Mouse (Mus musculus): ENCODE results near the gene Slc9a8. TPM values are rescaled to one million over a fixed set of nuclear protein-coding genes. Genes with fewer than 3 reads are reported as not detected.

Gene Slc9a8
- polyA plus RNA-seq, 1 experiment from 2014 or later = 27.5 TPM

DNA sequence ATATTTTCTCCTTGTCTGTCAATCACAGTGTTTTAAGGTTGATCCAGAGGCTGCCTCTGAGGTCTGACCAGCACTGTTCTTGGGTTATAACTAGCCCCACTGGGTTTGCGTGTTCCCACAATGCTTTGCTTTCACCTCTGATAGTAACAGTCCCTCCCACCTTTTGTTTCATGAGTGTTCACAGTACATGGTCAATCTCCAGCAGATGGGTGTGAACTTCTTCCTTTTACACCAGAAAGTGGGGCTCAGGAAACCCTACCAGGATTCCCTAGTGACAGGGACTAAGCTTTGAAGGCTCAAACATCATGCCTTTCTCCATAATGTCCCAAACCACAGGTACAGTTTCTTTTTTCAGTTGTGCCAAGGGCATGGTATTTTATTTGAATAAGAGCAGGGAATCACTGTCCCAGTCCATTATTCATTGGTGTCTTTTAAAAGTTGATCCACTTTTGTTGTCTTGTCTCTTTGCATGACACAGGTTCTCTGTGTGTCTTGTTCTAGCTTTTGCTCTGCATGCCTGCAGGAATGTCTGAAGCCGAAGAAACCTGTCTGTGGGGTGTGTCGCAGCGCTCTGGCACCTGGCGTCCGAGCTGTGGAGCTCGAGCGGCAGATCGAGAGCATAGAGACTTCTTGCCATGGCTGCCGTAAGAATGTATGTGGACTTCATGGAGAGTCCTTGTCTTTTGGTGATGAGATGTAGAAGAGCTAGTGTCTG is 85.2 kb downstream of the Slc9a8 start:
- ATAC-seq (ENCODE audit: low FRiP score, low read depth) = no peak
- Histone ChIP-seq H3K4me1 (peaks cover 28% of the 10 kb centered on the region), H3K9ac (replicated peaks) (no peak overlapping the region), H3K27ac (replicated peaks) (no peak overlapping the region), H3K4me3 (no peak overlapping the region), H3K4me2 (replicated peaks) (no peak overlapping the region), H3K9me3 (no peaks in the 10 kb centered on the region), H3K27me3 (no peaks in the 10 kb centered on the region), H3K36me3 (peaks cover 54% of the 10 kb centered on the region)
- 96% methylated on average over 10 of the region's 10 CpGs for WGBS

DNA sequence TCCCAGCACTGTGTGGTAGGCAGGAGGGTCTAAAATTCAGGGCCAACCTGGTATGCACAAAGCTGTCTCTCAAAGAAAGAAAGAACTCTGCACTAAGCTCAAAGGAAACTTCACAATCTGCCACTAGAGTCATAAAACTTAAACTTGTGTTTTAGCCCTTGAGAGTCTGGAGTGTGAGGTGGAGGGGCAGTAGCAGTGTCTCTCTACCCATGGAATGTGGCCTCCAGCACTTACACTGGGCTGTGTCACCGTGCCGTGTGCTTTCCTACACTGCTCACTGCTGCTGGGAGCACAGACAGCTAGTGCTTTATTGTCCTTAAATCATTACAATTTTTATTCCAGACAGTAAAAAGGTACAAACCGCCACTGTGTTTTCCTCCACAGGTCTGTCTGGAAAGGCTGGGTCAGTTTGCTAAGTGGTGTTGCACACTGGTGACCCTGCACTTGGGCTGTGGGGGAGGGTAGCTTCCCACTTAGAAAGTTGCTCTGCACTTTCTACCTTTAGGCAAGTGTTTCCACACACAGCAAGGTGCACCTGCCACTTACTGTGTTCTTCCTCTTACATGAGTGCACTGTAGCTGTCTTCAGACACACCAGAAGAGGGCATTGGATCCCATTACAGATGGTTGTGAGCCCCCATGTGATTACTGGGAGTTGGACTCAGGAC is 86.3 kb downstream of the Slc9a8 start:
- no peak for ATAC-seq (ENCODE audit: low FRiP score, low read depth)
- H3K4me1 ChIP-seq = peaks cover 28% of the 10 kb centered on the region
- 98% methylated on average over 3 of the region's 3 CpGs for WGBS
- no peaks in the 10 kb centered on the region for H3K9me3 ChIP-seq
- no peaks in the 10 kb centered on the region for H3K27me3 ChIP-seq
- H3K4me2 ChIP-seq (replicated peaks) = no peak overlapping the region
- H3K27ac ChIP-seq (replicated peaks) = no peak overlapping the region
- H3K9ac ChIP-seq (replicated peaks) = no peak overlapping the region
- peaks cover 65% of the 10 kb centered on the region for H3K36me3 ChIP-seq
- H3K4me3 ChIP-seq = no peak overlapping the region

- Histone ChIP-seq H3K4me1 (peaks cover 28% of the 10 kb centered on the region), H3K27me3 (no peaks in the 10 kb centered on the region), H3K9me3 (no peaks in the 10 kb centered on the region), H3K9ac (replicated peaks) (no peak overlapping the region), H3K36me3 (peaks cover 72% of the 10 kb centered on the region), H3K4me2 (replicated peaks) (no peak overlapping the region), H3K4me3 (no peak overlapping the region), H3K27ac (replicated peaks) (no peak overlapping the region)
- WGBS = 97% methylated on average over 4 of the region's 4 CpGs
- ATAC-seq (ENCODE audit: low FRiP score, low read depth) = no peak
These were observed 87.1 kb downstream of the Slc9a8 start for GRCm38 (mm10) chr2:167508569-167508968.

DNA sequence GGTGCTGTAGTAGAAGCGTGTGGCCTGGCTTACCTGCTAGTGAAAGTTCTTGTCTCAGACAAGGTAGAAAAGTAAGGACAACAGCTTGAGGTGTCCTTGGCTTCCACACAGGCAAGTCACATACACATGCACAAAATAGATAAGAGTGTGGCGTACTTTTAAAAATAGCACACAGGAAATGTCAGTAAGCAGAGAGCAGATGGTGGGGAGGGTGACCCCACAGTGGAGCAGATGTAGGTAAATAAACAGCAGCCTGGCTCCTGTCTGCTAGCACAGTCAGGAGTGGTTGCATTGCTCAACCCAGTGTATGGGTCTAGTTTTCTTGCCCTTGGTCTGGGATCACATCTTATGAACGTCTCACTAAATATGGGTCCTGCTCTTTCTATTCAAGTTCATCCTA is 89.0 kb downstream of the Slc9a8 start:
- ATAC-seq (ENCODE audit: low FRiP score, low read depth) = no peak
- peaks cover 12% of the 10 kb centered on the region for H3K4me1 ChIP-seq
- H3K27ac ChIP-seq (replicated peaks) = no peak overlapping the region
- peaks cover 92% of the 10 kb centered on the region for H3K36me3 ChIP-seq
- no peaks in the 10 kb centered on the region for H3K27me3 ChIP-seq
- H3K4me3 ChIP-seq = no peak overlapping the region
- no peak overlapping the region for H3K4me2 ChIP-seq (replicated peaks)
- WGBS = 88% methylated on average over 3 of the region's 3 CpGs
- no peaks in the 10 kb centered on the region for H3K9me3 ChIP-seq
- no peak overlapping the region for H3K9ac ChIP-seq (replicated peaks)

DNA sequence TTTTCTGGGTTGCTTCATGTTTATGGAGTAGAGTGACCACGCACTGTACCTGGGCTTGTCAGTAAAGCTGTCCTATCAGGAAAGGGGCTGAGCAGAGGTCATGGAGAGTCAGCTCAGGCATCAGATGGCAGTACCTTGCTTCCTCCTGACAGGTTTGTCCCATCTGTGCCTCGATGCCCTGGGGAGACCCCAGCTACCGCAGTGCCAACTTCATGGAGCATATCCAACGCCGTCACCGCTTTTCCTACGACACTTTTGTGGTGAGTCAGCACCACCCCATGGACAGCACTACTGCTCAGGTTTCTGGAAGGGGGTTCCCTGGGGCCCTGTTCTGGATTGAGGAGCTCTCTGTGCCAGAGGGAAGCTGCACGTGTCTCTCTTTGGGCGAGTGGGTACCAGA is 90.9 kb downstream of the Slc9a8 start:
- Histone ChIP-seq H3K36me3 (peaks cover 99% of the 10 kb centered on the region), H3K9me3 (no peaks in the 10 kb centered on the region), H3K9ac (replicated peaks) (no peak overlapping the region), H3K4me3 (no peak overlapping the region), H3K4me1 (no peaks in the 10 kb centered on the region), H3K27ac (replicated peaks) (no peak overlapping the region), H3K27me3 (no peaks in the 10 kb centered on the region), H3K4me2 (replicated peaks) (no peak overlapping the region)
- no peak for ATAC-seq (ENCODE audit: low FRiP score, low read depth)
- 97% methylated on average over 9 of the region's 9 CpGs for WGBS

- H3K27ac ChIP-seq (replicated peaks) = no peak overlapping the region
- H3K9ac ChIP-seq (replicated peaks) = no peak overlapping the region
- WGBS = 94% methylated on average over 5 of the region's 5 CpGs
- H3K4me1 ChIP-seq = no peaks in the 10 kb centered on the region
- ATAC-seq (ENCODE audit: low FRiP score, low read depth) = no peak
- no peak overlapping the region for H3K4me3 ChIP-seq
- H3K9me3 ChIP-seq = no peaks in the 10 kb centered on the region
- H3K36me3 ChIP-seq = peaks cover 99% of the 10 kb centered on the region
- no peak overlapping the region for H3K4me2 ChIP-seq (replicated peaks)
- no peaks in the 10 kb centered on the region for H3K27me3 ChIP-seq
These were observed 91.5 kb downstream of the Slc9a8 start for GRCm38 (mm10) chr2:167512970-167513369.

- 92% methylated on average over 4 of the region's 4 CpGs for whole genome bisulfite sequencing
- Histone ChIP-seq H3K27me3 (no peaks in the 10 kb centered on the region), H3K4me2 (replicated peaks) (no peak overlapping the region), H3K9me3 (no peaks in the 10 kb centered on the region), H3K27ac (replicated peaks) (no peak overlapping the region), H3K9ac (replicated peaks) (no peak overlapping the region), H3K4me1 (no peaks in the 10 kb centered on the region), H3K4me3 (no peak overlapping the region), H3K36me3 (peaks cover 89% of the 10 kb centered on the region)
- ATAC-seq (ENCODE audit: low FRiP score, low read depth) = no peak
These were observed 93.1 kb downstream of the Slc9a8 start for GRCm38 (mm10) chr2:167514641-167515040.

GRCm38 (mm10) chr2:167515688-167516087 is 94.2 kb downstream of the Slc9a8 start:
- Histone ChIP-seq H3K9me3 (no peaks in the 10 kb centered on the region), H3K27ac (replicated peaks) (no peak overlapping the region), H3K27me3 (no peaks in the 10 kb centered on the region), H3K4me1 (no peaks in the 10 kb centered on the region), H3K36me3 (peaks cover 79% of the 10 kb centered on the region), H3K9ac (replicated peaks) (no peak overlapping the region), H3K4me2 (replicated peaks) (no peak overlapping the region), H3K4me3 (no peak overlapping the region)
- ATAC-seq (ENCODE audit: low FRiP score, low read depth) = no peak
- WGBS = 93% methylated on average over 5 of the region's 5 CpGs

GRCm38 (mm10) chr2:167519606-167520252 is 98.2 kb downstream of the Slc9a8 start:
- ATAC-seq (ENCODE audit: low FRiP score, low read depth) = no peak
- no peak overlapping the region for H3K27ac ChIP-seq (replicated peaks)
- no peak overlapping the region for H3K4me2 ChIP-seq (replicated peaks)
- H3K9ac ChIP-seq (replicated peaks) = no peak overlapping the region
- H3K27me3 ChIP-seq = no peaks in the 10 kb centered on the region
- 80% methylated on average over 5 of the region's 5 CpGs for WGBS
- H3K4me3 ChIP-seq = no peak overlapping the region
- peaks cover 39% of the 10 kb centered on the region for H3K36me3 ChIP-seq
- H3K9me3 ChIP-seq = no peaks in the 10 kb centered on the region
- H3K4me1 ChIP-seq = no peaks in the 10 kb centered on the region

Other genes with a start within 250 kb of the Slc9a8 start
- gene Kcnb1, start 231.6 kb upstream of the Slc9a8 start, polyA plus RNA-seq (2016; fragmentation: Nextera tagmentation; extraction: Ambion mirVana) = 1.3 and 1.4 TPM in 2 replicates
- 6.9 and 9.1 TPM in 2 replicates for gene Ptgis, start 181.1 kb upstream of the Slc9a8 start, polyA plus RNA-seq (2016; fragmentation: Nextera tagmentation; extraction: Ambion mirVana)
- gene B4galt5, start 72.5 kb upstream of the Slc9a8 start, polyA plus RNA-seq (2016; fragmentation: Nextera tagmentation; extraction: Ambion mirVana) = 12.7 and 12.9 TPM in 2 replicates
- 135 and 137 TPM in 2 replicates for gene Rnf114, start 70.9 kb downstream of the Slc9a8 start, polyA plus RNA-seq (2016; fragmentation: Nextera tagmentation; extraction: Ambion mirVana)
- 21.3 and 23.6 TPM in 2 replicates for gene Spata2, start 71.2 kb downstream of the Slc9a8 start, polyA plus RNA-seq (2016; fragmentation: Nextera tagmentation; extraction: Ambion mirVana)
- 15.3 and 24.6 TPM in 2 replicates for gene Snai1, start 116.5 kb downstream of the Slc9a8 start, polyA plus RNA-seq (2016; fragmentation: Nextera tagmentation; extraction: Ambion mirVana)
- 297 and 322 TPM in 2 replicates for gene Ube2v1, start 210.4 kb downstream of the Slc9a8 start, polyA plus RNA-seq (2016; fragmentation: Nextera tagmentation; extraction: Ambion mirVana)
- 9.1 and 9.7 TPM in 2 replicates for gene Gm20431, start 239.8 kb downstream of the Slc9a8 start, polyA plus RNA-seq (2016; fragmentation: Nextera tagmentation; extraction: Ambion mirVana)